Mouse (Mus musculus): ENCODE measurements around the gene Elfn2. TPM values are rescaled to one million over a fixed set of nuclear protein-coding genes. Genes with fewer than 3 reads are reported as not detected.

The Elfn2 gene
- total RNA-seq, 2 experiments from 2014 or later, result 1.6 to 2.2 TPM

Other genes with a start within 250 kb of the Elfn2 start
- 1 to 10 TPM in 1 of 2 experiments, under 1 TPM in 1; 0.55 to 2.4 TPM for gene Il2rb, start 223.5 kb downstream of the Elfn2 start, total RNA-seq (2021)
- 1 to 10 TPM; 7.8 to 7.9 TPM for gene C1qtnf6, start 187.4 kb downstream of the Elfn2 start, total RNA-seq (2021)
- not detected for gene Sstr3, start 174.1 kb downstream of the Elfn2 start, total RNA-seq (2021)
- gene Rac2, start 146.0 kb downstream of the Elfn2 start, total RNA-seq (2021), result 10 to 100 TPM in 1 of 2 experiments, 1 to 10 TPM in 1; 2.2 to 19.1 TPM
- gene Cyth4, start 121.7 kb downstream of the Elfn2 start, total RNA-seq (2021), result 1 to 10 TPM; 3.8 to 6.3 TPM
- 10 to 100 TPM; 10.8 to 11.0 TPM for gene Mfng, start 54.7 kb upstream of the Elfn2 start, total RNA-seq (2021)
- 10 to 100 TPM; 14.1 to 14.5 TPM for gene Card10, start 84.3 kb upstream of the Elfn2 start, total RNA-seq (2021)
- gene Cdc42ep1, start 123.9 kb upstream of the Elfn2 start, total RNA-seq (2021), result 10 to 100 TPM; 26.3 to 27.9 TPM
- not detected for gene Lgals2, start 136.8 kb upstream of the Elfn2 start, total RNA-seq (2021)
- 10 to 100 TPM; 40.3 to 45.2 TPM for gene Gga1, start 158.4 kb upstream of the Elfn2 start, total RNA-seq (2021)
- gene Gm49510, start 180.9 kb upstream of the Elfn2 start, total RNA-seq (2021), result under 1 TPM; 0.10 to 0.27 TPM
- 1 to 10 TPM; 3.5 to 7.1 TPM for gene Sh3bp1, start 181.0 kb upstream of the Elfn2 start, total RNA-seq (2021)
- under 1 TPM; 0.62 to 0.64 TPM for gene Pdxp, start 195.1 kb upstream of the Elfn2 start, total RNA-seq (2021)
- 100 to 1,000 TPM; 185 to 222 TPM for gene Lgals1, start 208.0 kb upstream of the Elfn2 start, total RNA-seq (2021)
- 10 to 100 TPM; 15.7 to 19.1 TPM for gene Nol12, start 216.2 kb upstream of the Elfn2 start, total RNA-seq (2021)
- gene Triobp, start 229.0 kb upstream of the Elfn2 start, total RNA-seq (2021), result 10 to 100 TPM; 25.5 to 30.2 TPM

Data from heart, adult 18-20 months (tissue).